Mouse (Mus musculus) E14TG2a.4 (cell line): ENCODE measurements around the gene Ccdc78.

Experiments used
- CTCF ChIP-seq: conservative IDR thresholded peaks from 2 replicates; pipeline ENCODE4 v1.5.1; 2014; ENCODE audit warnings: low read length
- NANOG ChIP-seq: IDR thresholded peaks from 2 replicates; pipeline ENCODE4 v1.6.1; 2014; ENCODE audit warnings: borderline replicate concordance, low read length, mixed read lengths
- POU5F1 ChIP-seq: IDR thresholded peaks from 2 replicates; pipeline ENCODE4 v1.6.1; 2014; ENCODE audit warnings: low read length, borderline replicate concordance

DNA sequence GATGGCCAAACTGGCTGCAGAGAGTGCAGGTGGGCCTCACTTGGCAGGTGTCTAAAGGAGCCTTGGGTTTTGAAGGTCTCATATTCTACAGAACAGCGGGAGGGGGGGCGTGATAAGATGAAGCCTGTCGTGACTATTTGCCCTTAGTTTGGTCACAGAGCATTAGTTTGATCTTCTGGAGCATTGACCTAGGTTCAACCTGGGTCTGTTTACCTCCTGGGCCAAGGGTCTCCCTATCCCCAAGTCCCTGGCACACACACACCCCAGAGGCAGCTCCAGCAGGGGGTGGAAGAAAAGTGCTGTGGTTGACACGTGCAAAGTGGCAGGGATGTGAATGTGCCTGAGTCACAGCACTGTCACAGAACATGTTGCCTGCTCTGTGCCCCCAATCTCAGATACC, 24.5 kb downstream of the Ccdc78 start:
- TF ChIP-seq CTCF (no peak), NANOG (no peak), POU5F1 (no peak)
